ENCODE assay signal across 8 mouse cellular contexts in genomic region chr11:93884901-93885571, GRCm38 (mm10). TPM values are rescaled to one million over a fixed set of nuclear protein-coding genes. Genes with fewer than 3 reads are reported as not detected.
DNase-seq lines count a peak whose midpoint lies in the region; ATAC-seq and TF ChIP-seq lines count a peak whose summit lies in the region.

No protein-coding gene starts in this region.

- H3K27ac ChIP-seq in gastrocnemius, adult 2 months = peak overlapping the region; percentile 99
- peak overlapping the region; percentile 96 for H3K27ac ChIP-seq in intestine, embryonic 14.5 days (ENCODE audit: low read depth)
- peak overlapping the region; percentile 75 for H3K27ac ChIP-seq in small intestine, adult 2 months (ENCODE audit: insufficient read depth, low read depth, low read length)

- H3K9ac ChIP-seq in intestine, embryonic 14.5 days (ENCODE audit: low read length) = peak overlapping the region; percentile 95

- peak overlapping the region; percentile 41 for H3K4me2 ChIP-seq in intestine, embryonic 14.5 days (ENCODE audit: low read length)

- WGBS in intestine, embryonic 14.5 days = under 1% methylated on average over 73 of the region's 81 CpGs
- under 1% methylated on average over 81 of the region's 81 CpGs for WGBS in small intestine, adult 2 months

- DNase-seq in ovary, adult 18-20 months (ENCODE audit: low spot score) = peak; percentile 39
- no peak for DNase-seq in ovary, postnatal 14 days (ENCODE audit: low spot score)
- peak; percentile 28 to 52 for DNase-seq in cerebellum, postnatal 4 days (ENCODE audit: low spot score in 2 of 2)
- peak; percentile 77 for DNase-seq in gastrocnemius, adult 2 months
- peak; percentile 79 for DNase-seq in intestine, embryonic 14.5 days (ENCODE audit: low spot score)
- DNase-seq in left cerebral cortex, postnatal 4 days = peak; percentile 62
- peak; percentile 63 for DNase-seq in mesoderm, embryonic 11.5 days (ENCODE audit: low read depth, low spot score)

- H3K4me1 ChIP-seq in intestine, embryonic 14.5 days (replicated peaks; ENCODE audit: control insufficient read depth, insufficient read depth, low read length) = peaks cover 17% of the 10 kb centered on the region
- H3K4me1 ChIP-seq in small intestine, adult 2 months (ENCODE audit: control insufficient read depth, insufficient read depth, insufficient read length, low read length) = peaks cover 6% of the 10 kb centered on the region; the same call in 1 of the 2 replicates

- ATAC-seq in intestine, embryonic 14.5 days (replicated peaks; ENCODE audit: low FRiP score, low TSS enrichment, low read depth) = peak; percentile 45

- no peaks in the 10 kb centered on the region for H3K9me3 ChIP-seq in intestine, embryonic 14.5 days (ENCODE audit: control insufficient read depth, low read length)

- peaks cover 22% of the 10 kb centered on the region for H3K36me3 ChIP-seq in intestine, embryonic 14.5 days (ENCODE audit: control insufficient read depth, insufficient read depth, low read length)
- peaks cover 2% of the 10 kb centered on the region for H3K36me3 ChIP-seq in small intestine, adult 2 months (ENCODE audit: control insufficient read depth, insufficient read depth, low read length)

- no peaks in the 10 kb centered on the region for H3K27me3 ChIP-seq in intestine, embryonic 14.5 days (replicated peaks; ENCODE audit: control insufficient read depth, insufficient read depth, low read length)
- no peaks in the 10 kb centered on the region for H3K27me3 ChIP-seq in small intestine, adult 2 months (ENCODE audit: control insufficient read depth, insufficient read depth, low read length)

- intact Hi-C loops in gastrocnemius, adult 2 months (cut with DNase I) = no loop called here
- intact Hi-C loops in left cerebral cortex, postnatal 4 days (cut with DNase I) = no loop called here

- H3K4me3 ChIP-seq in gastrocnemius, adult 2 months = peak overlapping the region; percentile 92
- peak overlapping the region; percentile 92 for H3K4me3 ChIP-seq in intestine, embryonic 14.5 days (ENCODE audit: low read depth, low read length)
- peak overlapping the region; percentile 89 for H3K4me3 ChIP-seq in small intestine, adult 2 months (ENCODE audit: low read depth, low read length)

- TF ChIP-seq POLR2A in small intestine, adult 2 months (IDR thresholded peaks at IDR 0.05; ENCODE audit: low read depth, low read length) = 0 out of 2 replicates have a peak, but pooled peaks have one; percentile 4

- TF ChIP-seq CTCF in gastrocnemius, adult 2 months (IDR thresholded peaks at IDR 0.05) = peak; percentile 19; the same call in 1 of the 2 replicates
- TF ChIP-seq CTCF in small intestine, adult 2 months (IDR thresholded peaks at IDR 0.05; ENCODE audit: extremely low read depth, insufficient read length, insufficient replicate concordance, low read depth, low read length) = 0 out of 2 replicates have a peak, but pooled peaks have one; percentile 19

RNA-seq across cellular contexts. Expression of gene Utp18, which starts 0.5 kb away (rescaled TPM):
- 1 to 10 TPM; 8.9 to 9.4 TPM for total RNA-seq in gastrocnemius, adult 2 months (2021)
- 28.6 and 31.6 TPM in 2 replicates for polyA plus RNA-seq in intestine, embryonic 14.5 days (2014; fragmentation: Nextera tagmentation; extraction: Ambion mirVana)
- 10 to 100 TPM; 32.2 to 32.9 TPM for total RNA-seq in left cerebral cortex, postnatal 4 days (2021)
- 1.9 and 2.7 TPM in 2 replicates for polyA plus RNA-seq in small intestine, adult 2 months (2012; rRNA removed)

RNA-seq across cellular contexts. Expression of gene Mbtd1, which starts 0.6 kb away (rescaled TPM):
- 1 to 10 TPM; 8.0 to 9.9 TPM for total RNA-seq in gastrocnemius, adult 2 months (2021)
- 20.7 and 26.2 TPM in 2 replicates for polyA plus RNA-seq in intestine, embryonic 14.5 days (2014; fragmentation: Nextera tagmentation; extraction: Ambion mirVana)
- 10 to 100 TPM; 45.4 to 55.8 TPM for total RNA-seq in left cerebral cortex, postnatal 4 days (2021)
- 0.55 and 0.91 TPM in 2 replicates for polyA plus RNA-seq in small intestine, adult 2 months (2012; rRNA removed)

Comparison
In these comparisons a context has a peak if more than half of its experiments do, and no peak if none do; other contexts are left out.
1. RNA of gene Mbtd1, which starts 0.6 kb away (total RNA-seq): 45.4 to 55.8 TPM in left cerebral cortex, postnatal 4 days; 8.0 to 9.9 TPM in gastrocnemius, adult 2 months; every median in the first group is over 4 times any median in the second.
2. Peak in every context shown above with its lines, with median percentiles within 50 percentile points of each other: H3K27ac ChIP-seq and H3K4me3 ChIP-seq.